Mouse (Mus musculus) embryonic fibroblast, embryonic 13.5 days (primary cell): ENCODE data around the gene Gm13212.
"Not testable (repeated sequence)": the region's sequence is repeated elsewhere in the genome, so short reads cannot be mapped to it uniquely, and the experiment has no call there.

Experiments
- CTCF ChIP-seq: IDR thresholded peaks from 2 replicates; pipeline ENCODE4 v1.5.1; 2011; ENCODE audit warnings: mild to moderate bottlenecking, control low read depth, low read length, moderate library complexity, borderline replicate concordance; ENCODE audit not compliant: insufficient read depth
- POLR2A ChIP-seq: IDR thresholded peaks from 2 replicates; pipeline ENCODE4 v1.6.1; 2011; ENCODE audit warnings: low read depth, mild to moderate bottlenecking, control low read depth, low read length, moderate library complexity

- TF ChIP-seq POLR2A, CTCF: not testable (repeated sequence)
Measured at GRCm38 (mm10) chr4:145576623-145577022, 8.3 kb upstream of the Gm13212 start.
